Mouse (Mus musculus) liver, embryonic 11.5 days (tissue): Measurements from ENCODE around the gene Olfr433. TPM values are rescaled to one million over a fixed set of nuclear protein-coding genes. Genes with fewer than 3 reads are reported as not detected.

Source experiments
- ATAC-seq: fragments of 200-750 bp; cut with Nextera tagmentation; replicated peaks from 2 replicates; pipeline ENCODE4 v1.8.0; 2017; ENCODE audit warnings: moderate number of reproducible peaks, mild to moderate bottlenecking, moderate TSS enrichment, moderate library complexity; ENCODE audit not compliant: low FRiP score
- DNase-seq: peaks from one replicate; pipeline ENCODE4 v3.0.0-alpha.2; 2017; ENCODE audit warnings: low spot score
- H3K27ac ChIP-seq: fragments of 300-500 bp; sonication (generic); 2 replicates; pipeline ENCODE4 v1.5.1; 2014; ENCODE audit warnings: mild to moderate bottlenecking, low read depth, low read length, control low read depth
- H3K27me3 ChIP-seq: fragments of 300-500 bp; sonication (generic); replicated peaks from 2 replicates; pipeline ENCODE4 v1.6.1; 2014; ENCODE audit warnings: low read length, mixed read lengths; ENCODE audit not compliant: control insufficient read depth, insufficient read depth
- H3K36me3 ChIP-seq: fragments of 300-500 bp; sonication (generic); 2 replicates; pipeline ENCODE4 v1.6.1; 2014; ENCODE audit warnings: mild to moderate bottlenecking, low read length, moderate library complexity, mixed read lengths; ENCODE audit not compliant: control insufficient read depth, insufficient read depth
- H3K4me1 ChIP-seq: fragments of 300-500 bp; sonication (generic); replicated peaks from 2 replicates; pipeline ENCODE4 v1.6.1; 2014; ENCODE audit warnings: low read length, mixed read lengths; ENCODE audit not compliant: control insufficient read depth, insufficient read depth
- H3K4me2 ChIP-seq: fragments of 300-500 bp; sonication (generic); 2 replicates; pipeline ENCODE4 v1.6.1; 2014; ENCODE audit warnings: mild to moderate bottlenecking, control low read depth, moderate library complexity
- H3K4me3 ChIP-seq: fragments of 300-500 bp; sonication (generic); 2 replicates; pipeline ENCODE4 v1.5.1; 2014; ENCODE audit warnings: low read depth, low read length, control low read depth
- H3K9ac ChIP-seq: fragments of 300-500 bp; sonication (generic); 2 replicates; pipeline ENCODE4 v1.6.1; 2014; ENCODE audit warnings: low read depth, low read length, control low read depth
- H3K9me3 ChIP-seq: fragments of 300-500 bp; sonication (generic); 2 replicates; pipeline ENCODE4 v1.6.1; 2016; ENCODE audit warnings: low read length, inconsistent platforms, mixed read lengths; ENCODE audit not compliant: control insufficient read depth
- WGBS: fragments of 180-500 bp; shearing (Covaris S2); extraction: QIAGEN DNeasy Blood & Tissue Kit; methylation state at CpG from one replicate; pipeline ENCODE4 v1.1.7; 2014; 5-methylcytosine and 5-hydroxymethylcytosine counted together
- polyA plus RNA-seq: library from polyadenylated mRNA; unstranded; fragments of >200 nt; fragmentation: Nextera tagmentation; extraction: Ambion mirVana; gene quantifications from 2 replicates; pipeline ENCODE4 v1.2.1, GENCODE M21; 2014

Gene Olfr433
- polyA plus RNA-seq, 1 experiment from 2014 or later: 0.30 TPM

DNA sequence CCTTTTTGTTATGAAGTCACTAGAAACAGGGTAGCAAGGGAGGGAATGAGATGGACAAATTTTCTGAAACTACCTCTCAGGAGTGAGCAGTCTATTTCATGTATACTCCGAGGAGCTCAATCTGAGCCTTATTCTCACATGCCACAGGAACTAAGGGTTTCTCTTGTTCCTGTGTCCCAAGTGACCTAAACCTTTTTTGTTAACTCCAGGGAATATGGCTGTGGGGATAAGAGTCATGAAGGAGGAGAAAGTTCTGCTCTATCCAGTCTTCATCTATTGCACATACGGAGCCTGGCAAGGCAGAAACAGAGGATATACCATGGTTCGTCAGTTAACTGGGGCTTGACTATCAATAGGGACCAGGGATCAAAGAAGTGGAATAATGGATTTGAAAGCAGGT, 25.8 kb downstream of the Olfr433 start, which contains the start of gene Olfr430:
Gene Olfr430, plus strand, starts transcription at position 301 of the 400 bp plus-strand sequence.
- H3K9me3 ChIP-seq: no peaks in the 10 kb centered on the region
- DNase-seq (no peak), ATAC-seq (no peak)
- no peaks in the 10 kb centered on the region for H3K27me3 ChIP-seq
- H3K36me3 ChIP-seq: no peaks in the 10 kb centered on the region
- H3K4me1 ChIP-seq: no peaks in the 10 kb centered on the region
- no peak within 1 kb of the TSS for H3K9ac ChIP-seq
- no peak within 1 kb of the TSS for H3K4me2 ChIP-seq
- 78% methylated on average over 3 of the region's 3 CpGs for WGBS
- no peak within 1 kb of the TSS for H3K27ac ChIP-seq
- no peak within 1 kb of the TSS for H3K4me3 ChIP-seq

GRCm38 (mm10) chr1:174084031-174084430, 43.5 kb downstream of the Olfr433 start, which contains the start of gene Olfr429:
TSS of gene Olfr429 (plus strand) at chr1:174084331.
- no peak for DNase-seq
- 84% methylated on average over 2 of the region's 2 CpGs for WGBS
- Histone ChIP-seq H3K27me3 (no peaks in the 10 kb centered on the region), H3K4me2 (no peak within 1 kb of the TSS), H3K9me3 (no peaks in the 10 kb centered on the region), H3K27ac (no peak within 1 kb of the TSS), H3K4me1 (no peaks in the 10 kb centered on the region), H3K9ac (no peak within 1 kb of the TSS), H3K36me3 (no peaks in the 10 kb centered on the region), H3K4me3 (no peak within 1 kb of the TSS)
- ATAC-seq: no peak

Other genes starting within 250 kb of the Olfr433 start
- 0.64 and 0.88 TPM in 2 replicates for gene Ifi211, start 127.7 kb upstream of the Olfr433 start, polyA plus RNA-seq
- gene Mndal, start 98.2 kb upstream of the Olfr433 start, polyA plus RNA-seq: 1.8 and 2.0 TPM in 2 replicates
- 0.74 and 0.78 TPM in 2 replicates for gene Ifi203, start 98.0 kb upstream of the Olfr433 start, polyA plus RNA-seq
- gene Ifi202b, start 58.0 kb upstream of the Olfr433 start, polyA plus RNA-seq: not detected in 2 replicates
- 0.82 TPM in 2 replicates for gene Ifi205, start 8.9 kb upstream of the Olfr433 start, polyA plus RNA-seq
- not detected in 2 replicates for gene Olfr432, start 8.5 kb downstream of the Olfr433 start, polyA plus RNA-seq
- not detected in 2 replicates for gene Olfr430, start 25.9 kb downstream of the Olfr433 start, polyA plus RNA-seq
- not detected in 2 replicates for gene Olfr429, start 43.6 kb downstream of the Olfr433 start, polyA plus RNA-seq
- gene Olfr427, start 56.2 kb downstream of the Olfr433 start, polyA plus RNA-seq: not detected in 2 replicates
- not detected in 2 replicates for gene Olfr231, start 80.5 kb downstream of the Olfr433 start, polyA plus RNA-seq
- gene Olfr424, start 90.8 kb downstream of the Olfr433 start, polyA plus RNA-seq: not detected in 2 replicates
- 0.12 and 0.27 TPM in 2 replicates for gene Olfr420, start 114.9 kb downstream of the Olfr433 start, polyA plus RNA-seq
- gene Spta1, start 132.1 kb downstream of the Olfr433 start, polyA plus RNA-seq: 23.1 and 26.0 TPM in 2 replicates
- 0.12 TPM in 1 of 2 replicates, not detected in the other for gene Olfr419, start 211.4 kb downstream of the Olfr433 start, polyA plus RNA-seq